Mouse (Mus musculus): ENCODE data around the gene Kank1.

- TF ChIP-seq EP300 (IDR thresholded peaks at IDR 0.05; ENCODE audit: low read depth), result no peak
- TF ChIP-seq CTCF (IDR thresholded peaks at IDR 0.05; ENCODE audit: low read depth), result no peak
Measured at GRCm38 (mm10) chr19:25315993-25316392, 79.2 kb downstream of the Kank1 start.
